Mouse (Mus musculus) liver, embryonic 15.5 days (tissue): ENCODE data around the gene Tnfaip8l1. TPM values are rescaled to one million over a fixed set of nuclear protein-coding genes. Genes with fewer than 3 reads are reported as not detected.

ENCODE experiments used
- ATAC-seq: fragments of 200-750 bp; cut with Nextera tagmentation; 2 replicates; pipeline ENCODE4 v1.8.0; 2017; ENCODE audit warnings: moderate number of reproducible peaks, mild to moderate bottlenecking, moderate library complexity; ENCODE audit not compliant: insufficient read depth
- H3K27ac ChIP-seq: fragments of 300-500 bp; sonication (generic); replicated peaks from 2 replicates; pipeline ENCODE4 v1.5.1; 2015; ENCODE audit warnings: mild to moderate bottlenecking, inconsistent platforms
- H3K27me3 ChIP-seq: fragments of 300-500 bp; sonication (generic); 2 replicates; pipeline ENCODE4 v1.6.1; 2015; ENCODE audit warnings: mild to moderate bottlenecking, inconsistent platforms
- H3K36me3 ChIP-seq: fragments of 300-500 bp; sonication (generic); replicated peaks from 2 replicates; pipeline ENCODE4 v1.6.1; 2015; ENCODE audit warnings: moderate library complexity, mild to moderate bottlenecking, inconsistent platforms
- H3K4me1 ChIP-seq: fragments of 300-500 bp; sonication (generic); replicated peaks from 2 replicates; pipeline ENCODE4 v1.6.1; 2015; ENCODE audit warnings: inconsistent platforms
- H3K4me2 ChIP-seq: fragments of 300-500 bp; sonication (generic); 2 replicates; pipeline ENCODE4 v1.6.1; 2015; ENCODE audit warnings: moderate library complexity, mild to moderate bottlenecking, inconsistent platforms
- H3K4me3 ChIP-seq: fragments of 300-500 bp; sonication (generic); replicated peaks from 2 replicates; pipeline ENCODE4 v1.5.1; 2015; ENCODE audit warnings: mild to moderate bottlenecking, inconsistent platforms
- H3K9ac ChIP-seq: fragments of 300-500 bp; sonication (generic); 2 replicates; pipeline ENCODE4 v1.6.1; 2015; ENCODE audit warnings: moderate library complexity, mild to moderate bottlenecking, inconsistent platforms
- H3K9me3 ChIP-seq: fragments of 300-500 bp; sonication (generic); replicated peaks from 2 replicates; pipeline ENCODE4 v1.6.1; 2016; ENCODE audit warnings: inconsistent platforms
- WGBS: fragments of 180-500 bp; shearing (Covaris S2); methylation state at CpG from one replicate; pipeline ENCODE4 v1.1.7; 2015; ENCODE audit warnings: mixed read lengths; ENCODE audit not compliant: insufficient replicate concordance; 5-methylcytosine and 5-hydroxymethylcytosine counted together
- polyA plus RNA-seq: library from polyadenylated mRNA; unstranded; fragments of >200 nt; fragmentation: Nextera tagmentation; extraction: Ambion mirVana; gene quantifications from 2 replicates; pipeline ENCODE4 v1.2.1, GENCODE M21; 2015

The Tnfaip8l1 gene
- polyA plus RNA-seq, 1 experiment from 2014 or later = 2.7 TPM

DNA sequence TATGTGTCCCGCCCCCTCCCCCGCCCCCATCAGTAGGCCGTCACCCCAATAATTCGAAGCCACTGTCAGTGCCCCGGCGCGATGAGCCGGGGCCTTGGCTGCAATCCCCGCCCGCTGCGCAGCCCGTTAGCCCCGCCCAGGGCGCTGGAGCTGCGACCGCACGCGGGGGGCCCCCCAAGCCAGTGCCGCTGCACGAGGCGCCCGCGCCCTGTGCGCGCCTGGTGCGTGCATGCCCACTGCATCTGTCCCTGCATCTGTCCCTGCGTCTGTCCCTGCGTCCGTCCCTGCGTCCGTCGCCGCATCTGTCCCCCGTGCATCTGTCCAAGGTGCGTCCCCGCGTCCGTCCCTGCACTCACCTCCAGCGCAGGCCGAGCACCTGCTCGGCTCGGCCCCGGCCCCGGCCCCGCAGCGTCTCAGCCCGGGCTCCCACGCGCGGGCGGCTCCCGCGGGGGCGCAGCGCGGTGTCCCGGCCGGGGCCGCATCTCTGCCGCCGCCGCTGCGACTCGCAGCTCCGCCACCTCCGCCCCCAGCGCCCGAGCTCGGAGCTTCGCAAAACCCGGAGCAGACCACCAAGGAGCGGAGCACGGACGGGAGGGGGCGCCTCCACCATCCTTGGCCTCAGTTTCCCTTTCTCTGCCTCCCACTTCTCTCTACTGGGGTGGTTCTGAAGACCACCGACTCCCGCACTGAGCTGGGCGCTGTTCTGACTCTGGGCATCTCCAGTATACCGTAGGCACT lies 22.2 kb upstream of the Tnfaip8l1 start, which contains the start of gene Sema6b:
Sema6b (minus strand) TSS at position 486 of the 738 bp plus-strand sequence.
- peak within 1 kb of the TSS; percentile 57 for H3K4me3 ChIP-seq
- 2% methylated on average over 79 of the region's 79 CpGs for WGBS
- H3K9me3 ChIP-seq = no peaks in the 10 kb centered on the region
- H3K27me3 ChIP-seq = peaks cover 72% of the 10 kb centered on the region
- H3K36me3 ChIP-seq = no peaks in the 10 kb centered on the region
- H3K4me1 ChIP-seq = peaks cover 36% of the 10 kb centered on the region
- peak; percentile 37; the same call in 1 of the 2 replicates for ATAC-seq
- H3K27ac ChIP-seq = no peak within 1 kb of the TSS
- H3K4me2 ChIP-seq = peak within 1 kb of the TSS; percentile 85
- H3K9ac ChIP-seq = no peak within 1 kb of the TSS

DNA sequence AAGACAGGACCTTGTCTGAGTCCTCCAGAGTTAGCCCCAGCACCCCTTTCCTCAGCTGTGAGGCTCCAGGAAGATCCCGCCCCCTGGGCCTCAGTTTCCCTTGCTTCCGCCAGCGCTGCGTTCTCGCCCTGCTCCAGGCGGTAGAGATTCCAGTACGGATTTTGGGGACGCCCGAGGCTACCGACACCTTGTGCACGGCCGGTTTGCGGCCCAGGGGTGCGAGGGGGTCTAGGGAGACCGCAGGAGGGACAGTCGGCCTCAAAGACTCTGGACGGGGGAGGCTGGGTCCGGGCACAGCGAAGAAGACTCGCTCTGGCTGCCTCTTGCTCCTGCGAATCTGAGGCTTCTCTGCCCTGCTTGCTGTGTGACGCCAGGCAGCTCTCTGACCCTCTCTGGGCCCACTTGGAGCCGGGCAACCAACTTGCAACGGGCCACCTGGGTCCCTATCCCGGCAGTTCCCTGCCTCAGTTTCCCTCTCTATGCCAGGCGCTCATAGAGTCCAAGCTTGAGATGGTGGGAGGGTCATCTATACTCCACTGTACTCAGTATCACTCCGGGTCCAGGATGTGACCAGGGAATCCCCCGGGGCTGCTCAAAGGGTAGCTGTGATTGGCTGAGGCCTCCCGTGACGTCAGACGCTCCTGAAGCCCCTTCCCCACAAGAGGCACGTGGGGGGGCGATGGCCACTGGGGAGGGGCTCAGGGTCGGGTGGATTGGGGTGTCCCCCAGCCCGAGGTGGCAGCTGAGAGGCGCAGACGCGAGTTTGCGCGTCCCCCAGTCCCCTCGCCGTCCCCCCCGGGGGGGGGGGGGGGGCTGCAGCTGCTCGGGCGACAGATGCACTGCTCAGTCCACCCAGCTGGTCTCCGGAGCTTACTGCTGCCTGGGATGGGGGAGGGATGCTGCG lies 20.3 kb upstream of the Tnfaip8l1 start:
- H3K36me3 ChIP-seq = no peaks in the 10 kb centered on the region
- peak overlapping the region; percentile 60 for H3K4me2 ChIP-seq
- H3K27me3 ChIP-seq = peaks cover 91% of the 10 kb centered on the region
- no peak for ATAC-seq
- peak overlapping the region; percentile 32 for H3K4me3 ChIP-seq
- H3K9me3 ChIP-seq = no peaks in the 10 kb centered on the region
- H3K27ac ChIP-seq = no peak overlapping the region
- H3K9ac ChIP-seq = no peak overlapping the region
- H3K4me1 ChIP-seq = peaks cover 32% of the 10 kb centered on the region
- 3% methylated on average over 47 of the region's 47 CpGs for WGBS

DNA sequence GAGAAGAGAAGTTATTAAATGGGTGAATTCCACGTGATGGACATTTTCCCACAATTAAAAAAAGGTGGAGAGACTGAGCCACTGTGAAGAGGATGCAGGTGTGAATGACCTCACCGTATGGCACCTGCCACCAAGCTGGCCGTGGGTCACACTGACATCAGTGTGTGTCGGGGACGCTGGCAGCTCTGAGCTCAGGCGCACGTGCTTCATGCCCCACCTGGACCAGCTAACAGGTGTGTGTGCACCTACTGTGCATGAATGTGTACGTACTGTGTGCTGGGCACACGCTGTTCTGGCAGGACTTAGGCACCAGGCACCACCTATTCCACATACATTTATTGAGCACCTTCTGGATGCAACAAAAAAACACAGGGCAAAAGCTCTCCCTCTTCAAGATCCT lies 17.7 kb upstream of the Tnfaip8l1 start:
- H3K27me3 ChIP-seq = peaks cover 98% of the 10 kb centered on the region
- H3K4me3 ChIP-seq = no peak overlapping the region
- no peak overlapping the region for H3K27ac ChIP-seq
- no peak overlapping the region for H3K4me2 ChIP-seq
- 55% methylated on average over 9 of the region's 9 CpGs for WGBS
- no peak overlapping the region for H3K9ac ChIP-seq
- peaks cover 25% of the 10 kb centered on the region for H3K4me1 ChIP-seq
- no peaks in the 10 kb centered on the region for H3K36me3 ChIP-seq
- H3K9me3 ChIP-seq = no peaks in the 10 kb centered on the region
- no peak for ATAC-seq

DNA sequence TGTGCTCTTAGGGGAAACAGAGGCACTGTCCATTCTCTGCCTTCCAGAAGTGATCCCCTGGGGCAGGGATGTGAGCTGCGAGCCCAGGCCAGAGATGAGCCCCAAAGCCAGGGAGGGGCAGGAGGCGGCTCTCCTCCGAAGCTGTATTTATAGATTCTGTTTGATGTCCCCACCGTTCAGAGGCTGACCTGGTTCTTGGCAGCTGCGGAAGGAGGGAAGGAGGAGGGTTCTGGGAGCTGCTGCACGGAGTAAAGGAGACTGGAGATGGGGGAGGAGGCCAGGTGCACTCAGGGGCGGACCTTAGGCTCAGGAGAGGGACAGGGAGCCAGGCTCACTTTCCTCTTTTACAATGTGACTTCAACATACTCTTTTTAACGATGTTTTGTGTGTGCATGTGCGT lies 16.1 kb upstream of the Tnfaip8l1 start:
- ATAC-seq = no peak
- H3K27me3 ChIP-seq = peaks cover 98% of the 10 kb centered on the region
- WGBS = 26% methylated on average over 9 of the region's 9 CpGs

DNA sequence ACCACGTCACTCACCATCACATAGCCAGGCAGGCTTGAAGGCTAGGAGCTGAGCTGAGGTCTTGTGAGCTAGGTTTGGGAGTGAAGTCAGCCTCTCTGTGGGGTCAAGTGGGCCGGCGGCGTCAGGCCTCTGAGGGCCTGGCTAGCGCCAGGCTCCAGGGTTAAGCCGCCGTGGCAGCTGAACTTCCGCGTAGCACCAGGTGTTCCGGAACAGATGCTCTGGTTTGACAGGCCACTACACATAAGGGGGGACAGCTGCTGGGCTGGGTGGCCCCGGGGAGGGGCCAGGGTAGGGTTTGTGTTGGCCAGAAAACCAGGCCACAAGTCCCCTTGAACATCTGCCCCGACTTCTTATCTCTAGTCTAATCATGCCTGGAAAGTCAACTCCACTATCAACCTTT lies 14.9 kb upstream of the Tnfaip8l1 start:
- Histone ChIP-seq H3K4me2 (no peak overlapping the region), H3K9me3 (no peaks in the 10 kb centered on the region), H3K9ac (no peak overlapping the region), H3K4me3 (no peak overlapping the region), H3K4me1 (peaks cover 4% of the 10 kb centered on the region), H3K27ac (no peak overlapping the region), H3K36me3 (no peaks in the 10 kb centered on the region), H3K27me3 (peaks cover 89% of the 10 kb centered on the region)
- WGBS = 54% methylated on average over 12 of the region's 12 CpGs
- no peak for ATAC-seq

More for the DNA sequence above, 16.1 kb upstream of the Tnfaip8l1 start:
- H3K4me3 ChIP-seq = no peak overlapping the region
- no peak overlapping the region for H3K4me2 ChIP-seq
- H3K9ac ChIP-seq = no peak overlapping the region
- H3K9me3 ChIP-seq = no peaks in the 10 kb centered on the region
- H3K4me1 ChIP-seq = peaks cover 14% of the 10 kb centered on the region
- no peaks in the 10 kb centered on the region for H3K36me3 ChIP-seq
- H3K27ac ChIP-seq = no peak overlapping the region

DNA sequence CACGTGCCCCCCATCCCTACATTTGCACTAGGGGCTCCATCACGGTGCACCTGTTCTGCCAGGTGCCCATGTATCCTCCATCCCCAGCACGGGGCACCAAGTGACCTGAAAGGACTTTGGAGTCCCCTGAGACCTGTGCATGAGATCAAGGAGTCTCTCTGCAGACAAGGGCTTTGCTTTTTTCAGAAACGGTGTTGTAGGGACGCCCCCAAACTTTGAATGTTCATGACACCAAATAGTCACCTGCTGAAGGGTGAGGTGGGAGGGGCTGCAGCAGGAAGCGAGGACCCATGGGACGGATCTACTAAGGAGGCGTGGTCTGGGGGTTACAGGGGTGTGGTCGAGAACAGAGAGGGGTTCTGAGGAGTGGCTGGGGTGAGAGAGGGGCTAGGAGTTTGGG lies 14.0 kb upstream of the Tnfaip8l1 start:
- Histone ChIP-seq H3K27ac (no peak overlapping the region), H3K4me3 (no peak overlapping the region), H3K27me3 (peaks cover 85% of the 10 kb centered on the region), H3K36me3 (no peaks in the 10 kb centered on the region), H3K9ac (no peak overlapping the region), H3K4me1 (peaks cover 4% of the 10 kb centered on the region), H3K9me3 (no peaks in the 10 kb centered on the region), H3K4me2 (no peak overlapping the region)
- ATAC-seq = no peak
- WGBS = 17% methylated on average over 9 of the region's 9 CpGs

DNA sequence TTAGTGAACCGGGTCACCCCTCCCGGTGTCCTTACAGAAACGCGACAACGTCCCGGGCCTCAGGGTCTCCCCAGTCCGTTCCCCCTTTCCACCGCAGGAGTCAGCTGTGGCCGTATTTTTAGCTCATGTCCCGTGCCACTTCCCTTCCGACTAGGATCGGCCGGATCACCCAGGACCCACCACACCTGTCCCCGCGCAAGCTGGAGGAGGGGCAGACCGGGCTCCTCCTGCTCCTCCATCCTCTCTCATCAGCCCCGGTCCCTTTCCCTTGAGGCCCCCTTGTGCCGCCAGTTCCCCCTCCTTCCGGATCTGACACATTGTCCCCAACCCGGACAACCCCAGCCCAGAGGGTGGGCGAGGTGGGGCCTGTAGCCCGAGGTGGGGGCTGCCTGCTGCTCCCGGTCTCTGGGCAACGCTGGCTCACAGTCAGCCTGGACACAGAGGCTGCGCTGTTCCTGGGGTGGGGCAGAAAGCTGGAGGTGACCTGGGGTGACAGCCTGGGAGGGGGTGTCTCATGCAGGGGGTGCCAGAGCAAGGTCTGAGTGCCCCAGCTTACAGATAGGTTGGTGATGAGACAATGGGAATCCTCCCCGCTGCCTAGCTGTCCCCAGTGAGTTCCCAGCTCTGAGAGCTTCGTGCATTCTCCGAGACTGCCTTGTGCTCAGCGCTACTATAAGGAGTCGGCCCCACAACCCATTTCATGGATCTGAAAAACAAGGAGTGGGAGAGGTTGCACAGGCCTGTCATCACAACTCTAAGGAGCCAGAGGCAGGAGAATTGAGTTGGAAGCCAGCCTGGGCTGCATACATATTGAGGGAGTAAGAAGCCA lies 13.3 kb upstream of the Tnfaip8l1 start:
- no peak overlapping the region for H3K9ac ChIP-seq
- no peak overlapping the region for H3K4me3 ChIP-seq
- H3K27ac ChIP-seq = no peak overlapping the region
- ATAC-seq = no peak
- no peaks in the 10 kb centered on the region for H3K36me3 ChIP-seq
- H3K27me3 ChIP-seq = peaks cover 85% of the 10 kb centered on the region
- H3K9me3 ChIP-seq = no peaks in the 10 kb centered on the region
- peaks cover 8% of the 10 kb centered on the region for H3K4me1 ChIP-seq
- peak overlapping the region; percentile 25; the same call in 1 of the 2 replicates for H3K4me2 ChIP-seq
- WGBS = 3% methylated on average over 30 of the region's 30 CpGs

DNA sequence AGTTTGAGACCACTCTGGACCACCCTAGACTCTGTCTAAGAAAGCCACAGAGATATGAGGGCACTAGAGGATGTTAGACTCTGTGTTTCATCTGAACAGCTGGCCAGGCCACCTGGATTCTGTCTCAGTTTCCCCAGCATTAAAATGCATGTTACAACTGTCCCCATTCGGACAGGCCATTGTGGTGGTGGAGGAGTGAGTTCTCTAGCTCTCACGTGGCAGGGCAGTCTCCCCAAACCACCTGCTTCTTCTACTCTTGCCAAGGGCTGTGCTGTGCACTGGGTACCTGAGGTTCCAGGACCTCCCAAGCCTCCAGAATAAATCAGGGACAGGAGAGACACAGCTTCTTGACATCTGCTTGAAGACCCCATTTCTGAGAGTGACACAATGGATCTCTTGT lies 12.4 kb upstream of the Tnfaip8l1 start:
- Histone ChIP-seq H3K27ac (no peak overlapping the region), H3K4me2 (no peak overlapping the region), H3K4me3 (no peak overlapping the region), H3K36me3 (no peaks in the 10 kb centered on the region), H3K4me1 (peaks cover 8% of the 10 kb centered on the region), H3K27me3 (peaks cover 80% of the 10 kb centered on the region), H3K9me3 (no peaks in the 10 kb centered on the region), H3K9ac (no peak overlapping the region)
- ATAC-seq = no peak
- 38% methylated on average over 2 of the region's 2 CpGs for WGBS

DNA sequence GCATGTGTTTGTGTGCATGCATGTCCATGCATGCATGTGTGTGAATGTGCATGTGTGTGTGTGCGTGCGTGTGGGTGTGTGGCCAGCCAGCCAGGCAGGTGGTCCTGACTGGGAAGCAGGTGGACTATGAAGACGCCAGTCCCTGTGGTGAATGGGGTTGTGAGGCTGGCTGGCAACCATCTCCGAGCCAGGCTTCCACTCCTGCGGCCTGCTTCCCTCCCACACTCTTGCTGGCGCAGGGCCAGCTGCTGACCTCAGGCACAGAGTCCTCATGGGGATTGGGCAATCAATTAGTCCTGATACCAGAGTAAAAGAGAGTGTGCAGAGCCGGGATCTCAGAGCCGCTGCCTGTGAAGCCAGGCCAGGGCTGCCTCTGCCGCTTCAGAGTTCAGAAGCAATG lies 8.6 kb upstream of the Tnfaip8l1 start:
- Histone ChIP-seq H3K27me3 (peaks cover 78% of the 10 kb centered on the region), H3K4me1 (peaks cover 8% of the 10 kb centered on the region), H3K9me3 (no peaks in the 10 kb centered on the region), H3K9ac (no peak overlapping the region), H3K36me3 (no peaks in the 10 kb centered on the region), H3K27ac (no peak overlapping the region), H3K4me3 (no peak overlapping the region), H3K4me2 (no peak overlapping the region)
- 44% methylated on average over 9 of the region's 9 CpGs for WGBS
- ATAC-seq = peak; percentile 48; the same call in 1 of the 2 replicates

DNA sequence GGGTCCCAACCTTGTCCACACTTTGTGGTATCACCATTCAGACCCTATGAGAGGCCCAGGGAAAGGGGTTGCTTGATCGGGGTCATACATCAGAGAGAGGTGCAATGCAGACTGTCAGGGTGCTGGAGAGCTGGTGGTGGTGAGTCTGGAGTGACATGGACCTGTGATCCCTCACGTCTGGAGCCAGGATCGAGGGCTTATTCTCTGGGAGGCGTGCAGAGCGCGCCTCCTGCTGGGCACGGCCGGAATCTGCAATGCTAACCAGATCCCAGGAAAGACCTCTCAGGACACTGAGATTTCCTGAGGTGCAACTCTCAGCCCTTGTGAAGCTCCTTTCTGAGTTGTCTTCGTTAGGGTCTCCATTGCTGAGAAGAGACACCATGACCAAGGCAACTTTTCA lies 2.5 kb upstream of the Tnfaip8l1 start:
- no peak overlapping the region for H3K9ac ChIP-seq
- H3K4me2 ChIP-seq = no peak overlapping the region
- WGBS = under 1% methylated on average over 9 of the region's 9 CpGs
- no peak overlapping the region for H3K4me3 ChIP-seq
- H3K27me3 ChIP-seq = peaks cover 52% of the 10 kb centered on the region
- H3K36me3 ChIP-seq = no peaks in the 10 kb centered on the region
- no peaks in the 10 kb centered on the region for H3K9me3 ChIP-seq
- H3K27ac ChIP-seq = no peak overlapping the region
- ATAC-seq = no peak
- peaks cover 27% of the 10 kb centered on the region for H3K4me1 ChIP-seq
